Mouse (Mus musculus) limb, embryonic 14.5 days (tissue): ENCODE measurements around the gene Clcn6. TPM values are rescaled to one million over a fixed set of nuclear protein-coding genes. Genes with fewer than 3 reads are reported as not detected.

Experiments
- ATAC-seq: fragments of 200-750 bp; cut with Nextera tagmentation; 2 replicates; pipeline ENCODE4 v1.8.0; 2017; ENCODE audit warnings: low read depth, moderate number of reproducible peaks, moderate TSS enrichment; ENCODE audit not compliant: low FRiP score
- DNase-seq: peaks from one replicate; pipeline ENCODE4 v3.0.0-alpha.2; 2015; ENCODE audit warnings: low spot score
- H3K27ac ChIP-seq: fragments of 300-500 bp; sonication (generic); replicated peaks from 2 replicates; pipeline ENCODE4 v1.5.1; 2014; ENCODE audit warnings: low read depth, mild to moderate bottlenecking, low read length, moderate library complexity, mixed read lengths
- H3K27me3 ChIP-seq: fragments of 300-500 bp; sonication (generic); 2 replicates; pipeline ENCODE4 v1.6.1; 2014; ENCODE audit warnings: low read length, mixed read lengths; ENCODE audit not compliant: control insufficient read depth, insufficient read depth
- H3K36me3 ChIP-seq: fragments of 300-500 bp; sonication (generic); 2 replicates; pipeline ENCODE4 v1.6.1; 2014; ENCODE audit warnings: mild to moderate bottlenecking, low read length, moderate library complexity, mixed read lengths; ENCODE audit not compliant: control insufficient read depth, insufficient read depth
- H3K4me1 ChIP-seq: fragments of 300-500 bp; sonication (generic); 2 replicates; pipeline ENCODE4 v1.6.1; 2014; ENCODE audit warnings: antibody characterized with exemption, low read length, mixed read lengths; ENCODE audit not compliant: control insufficient read depth, insufficient read depth
- H3K4me2 ChIP-seq: fragments of 300-500 bp; sonication (generic); replicated peaks from 2 replicates; pipeline ENCODE4 v1.6.1; 2014; ENCODE audit warnings: low read depth, mild to moderate bottlenecking, low read length, moderate library complexity; ENCODE audit not compliant: severe bottlenecking
- H3K4me3 ChIP-seq: fragments of 300-500 bp; sonication (generic); replicated peaks from 2 replicates; pipeline ENCODE4 v1.5.1; 2014; ENCODE audit warnings: low read length
- H3K9ac ChIP-seq: fragments of 300-500 bp; sonication (generic); 2 replicates; pipeline ENCODE4 v1.6.1; 2014; ENCODE audit warnings: mild to moderate bottlenecking, low read depth, low read length, moderate library complexity; ENCODE audit not compliant: severe bottlenecking
- H3K9me3 ChIP-seq: fragments of 300-500 bp; sonication (generic); 2 replicates; pipeline ENCODE4 v1.6.1; 2016; ENCODE audit warnings: low read length; ENCODE audit not compliant: control insufficient read depth
- POLR2A ChIP-seq: fragments of 200-500 bp; IDR thresholded peaks from 2 replicates; pipeline ENCODE4 v1.8.0; 2012; ENCODE audit warnings: inconsistent platforms, mild to moderate bottlenecking, moderate library complexity, borderline replicate concordance; ENCODE audit not compliant: insufficient read depth, insufficient read length; ENCODE audit errors: extremely low read depth
- WGBS: fragments of 180-500 bp; shearing (Covaris S2); extraction: QIAGEN DNeasy Blood & Tissue Kit; methylation state at CpG from one replicate; pipeline ENCODE4 v1.1.7; 2014; 5-methylcytosine and 5-hydroxymethylcytosine counted together
- polyA plus RNA-seq, 2 experiments: library from polyadenylated mRNA; depleted of rRNA in 1 of 2; stranded (reverse) in 1 of 2; unstranded in 1 of 2; fragments of >200 nt; fragmentation: Nextera tagmentation in 1 of 2; extraction: Ambion mirVana in 1 of 2; gene quantifications; 2 replicates each; pipeline versions ENCODE4 v1.2.1 to v1.2.3; 2012 to 2014

Gene Clcn6
- polyA plus RNA-seq, 2 experiments = 6.9 to 22.5 TPM

DNA sequence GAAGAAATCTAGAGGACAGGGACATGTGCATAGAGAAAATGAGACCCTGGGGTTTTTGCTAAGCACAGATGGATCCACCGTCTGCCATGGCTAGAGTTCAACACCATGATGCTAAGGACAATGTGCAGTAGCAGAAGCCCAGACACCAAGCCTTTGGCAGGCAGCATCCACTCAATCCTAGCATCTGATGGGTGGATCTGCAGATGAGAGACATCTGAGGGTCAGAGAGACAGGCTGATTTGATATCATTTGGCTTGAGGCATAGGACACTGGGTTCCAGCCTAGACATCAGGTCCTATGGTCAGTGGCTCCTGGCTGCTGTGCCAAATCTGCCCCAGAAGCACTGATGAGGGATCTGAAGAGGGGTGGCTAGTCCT, 42.0 kb upstream of the Clcn6 start:
- ATAC-seq (no peak), DNase-seq (no peak)

DNA sequence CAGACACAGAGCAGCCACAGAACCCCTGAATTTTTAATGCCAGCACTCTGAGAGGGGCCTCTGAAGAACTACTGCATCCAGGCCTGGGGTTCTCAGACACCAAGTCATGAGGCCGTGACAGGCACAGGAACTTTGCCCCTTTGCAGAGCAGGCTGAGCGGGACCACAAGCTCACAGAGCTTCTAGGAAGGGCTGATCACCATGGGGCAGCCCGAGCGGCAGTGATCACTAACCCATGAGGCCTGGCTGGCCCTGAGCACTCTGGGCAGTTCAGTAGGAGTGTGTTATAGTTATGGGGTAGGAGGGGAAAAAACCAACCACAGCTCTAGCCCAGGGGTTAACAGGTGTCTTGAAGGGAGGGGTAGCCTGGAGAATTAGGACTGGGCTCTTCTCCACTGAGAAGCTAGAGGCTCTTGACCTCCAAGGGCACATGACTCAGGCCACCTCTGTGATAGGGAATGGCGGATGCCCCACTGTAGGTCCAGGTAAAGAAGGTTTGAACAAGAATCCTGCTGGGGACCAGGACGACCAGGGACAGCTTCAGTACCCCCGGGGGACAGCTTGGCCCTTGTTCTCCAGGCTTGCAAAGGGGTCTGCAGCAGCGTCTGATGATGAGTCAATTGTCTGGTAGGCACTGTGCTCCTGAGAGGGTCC, 41.4 kb upstream of the Clcn6 start:
- H3K27ac ChIP-seq = no peak overlapping the region
- no peaks in the 10 kb centered on the region for H3K27me3 ChIP-seq
- WGBS = 86% methylated on average over 8 of the region's 8 CpGs
- DNase-seq = no peak
- no peak overlapping the region for H3K4me3 ChIP-seq
- H3K4me2 ChIP-seq = no peak overlapping the region
- no peaks in the 10 kb centered on the region for H3K9me3 ChIP-seq
- H3K36me3 ChIP-seq = peaks cover 17% of the 10 kb centered on the region
- no peak for ATAC-seq
- no peak for TF ChIP-seq POLR2A
- no peak overlapping the region for H3K9ac ChIP-seq
- peaks cover 7% of the 10 kb centered on the region; the same call in 1 of the 2 replicates for H3K4me1 ChIP-seq

More for the DNA sequence above, 42.0 kb upstream of the Clcn6 start:
- H3K36me3 ChIP-seq = peaks cover 17% of the 10 kb centered on the region
- H3K27ac ChIP-seq = no peak overlapping the region
- no peaks in the 10 kb centered on the region for H3K9me3 ChIP-seq
- WGBS = 95% methylated on average over 1 of the region's 1 CpGs
- peaks cover 7% of the 10 kb centered on the region; the same call in 1 of the 2 replicates for H3K4me1 ChIP-seq
- H3K4me2 ChIP-seq = no peak overlapping the region
- no peak for TF ChIP-seq POLR2A
- no peaks in the 10 kb centered on the region for H3K27me3 ChIP-seq
- no peak overlapping the region for H3K9ac ChIP-seq
- no peak overlapping the region for H3K4me3 ChIP-seq

DNA sequence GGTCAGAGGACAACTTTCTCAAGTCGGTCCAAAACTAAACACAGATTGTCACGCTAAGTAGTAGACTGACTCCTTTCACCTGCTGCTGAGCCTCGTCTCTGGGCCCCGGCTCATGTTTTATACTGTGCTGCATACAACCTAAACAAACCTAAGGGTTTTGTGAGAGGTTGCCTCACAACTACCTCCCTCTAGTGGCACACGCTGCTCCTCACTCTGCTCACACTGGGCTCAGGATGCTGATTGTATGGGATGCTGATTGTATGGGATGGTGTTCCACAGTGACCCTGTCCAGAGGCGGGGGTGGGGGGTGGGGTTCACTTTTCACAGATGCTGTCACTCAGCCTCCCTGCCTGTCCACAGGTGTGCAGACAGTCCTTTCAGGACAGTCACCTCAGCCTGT, 40.6 kb upstream of the Clcn6 start:
- H3K4me3 ChIP-seq = no peak overlapping the region
- no peaks in the 10 kb centered on the region for H3K9me3 ChIP-seq
- no peak overlapping the region for H3K27ac ChIP-seq
- H3K36me3 ChIP-seq = peaks cover 17% of the 10 kb centered on the region
- H3K27me3 ChIP-seq = no peaks in the 10 kb centered on the region
- peaks cover 7% of the 10 kb centered on the region; the same call in 1 of the 2 replicates for H3K4me1 ChIP-seq
- DNase-seq (no peak), ATAC-seq (no peak)
- H3K9ac ChIP-seq = no peak overlapping the region
- WGBS = 59% methylated on average over 6 of the region's 6 CpGs
- H3K4me2 ChIP-seq = no peak overlapping the region
- TF ChIP-seq POLR2A = no peak

DNA sequence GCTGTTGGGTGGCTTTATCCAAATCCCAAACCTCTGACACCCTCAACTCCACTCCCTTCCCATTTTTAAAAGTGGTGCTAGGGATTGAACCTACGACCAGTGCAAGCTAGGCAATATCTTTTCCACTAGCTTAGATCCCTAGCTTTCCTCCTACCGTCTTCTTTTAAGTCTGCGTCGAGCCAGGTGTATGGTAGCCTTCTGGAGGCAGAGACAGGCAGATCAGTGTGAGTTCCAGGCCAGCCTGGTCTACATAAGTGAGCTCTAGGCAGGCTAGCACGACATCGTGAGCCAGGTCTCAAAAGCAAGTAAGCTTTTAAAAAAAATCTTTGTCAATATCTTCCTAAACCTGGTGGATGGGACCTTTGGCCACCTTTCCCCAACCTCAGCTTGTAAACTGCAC, 37.3 kb upstream of the Clcn6 start:
- H3K4me3 ChIP-seq = no peak overlapping the region
- TF ChIP-seq POLR2A = no peak
- H3K9ac ChIP-seq = no peak overlapping the region
- DNase-seq = no peak
- no peak overlapping the region for H3K4me2 ChIP-seq
- H3K27me3 ChIP-seq = no peaks in the 10 kb centered on the region
- no peaks in the 10 kb centered on the region for H3K9me3 ChIP-seq
- ATAC-seq = no peak
- 91% methylated on average over 6 of the region's 6 CpGs for WGBS
- peaks cover 10% of the 10 kb centered on the region; the same call in 1 of the 2 replicates for H3K36me3 ChIP-seq
- H3K4me1 ChIP-seq = peaks cover 4% of the 10 kb centered on the region; the same call in 1 of the 2 replicates
- no peak overlapping the region for H3K27ac ChIP-seq

DNA sequence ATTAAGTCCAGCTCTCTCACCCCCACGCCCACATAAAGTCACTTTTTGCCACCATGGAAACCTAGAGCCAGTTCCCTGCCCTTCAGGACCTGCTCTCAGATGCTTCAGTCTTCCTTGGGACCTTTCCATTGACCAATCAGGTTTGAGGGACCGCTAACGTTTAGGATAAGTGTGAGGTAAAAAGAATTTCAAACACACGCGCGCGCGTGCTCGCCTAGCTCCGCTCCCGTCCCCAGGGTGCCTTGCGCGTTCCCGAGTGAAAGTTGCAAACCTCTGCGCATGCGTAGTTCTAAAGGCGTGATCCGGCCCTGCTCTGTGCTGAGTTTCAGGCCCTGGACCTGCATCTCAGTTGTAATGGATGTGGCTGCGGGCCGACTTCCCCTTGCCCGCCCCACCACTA, 36.6 kb upstream of the Clcn6 start:
- DNase-seq (peak; percentile 72), ATAC-seq (no peak)
- Histone ChIP-seq H3K27me3 (no peaks in the 10 kb centered on the region), H3K9ac (peak overlapping the region; percentile 46), H3K9me3 (no peaks in the 10 kb centered on the region), H3K36me3 (0 out of 2 replicates have a peak, but pooled peaks cover 6% of the 10 kb centered on the region), H3K4me3 (peak overlapping the region; percentile 27), H3K4me2 (peak overlapping the region; percentile 48), H3K27ac (no peak overlapping the region), H3K4me1 (peaks cover 4% of the 10 kb centered on the region; the same call in 1 of the 2 replicates)
- no peak for TF ChIP-seq POLR2A
- WGBS = 32% methylated on average over 21 of the region's 21 CpGs
